Mouse (Mus musculus) spleen, postnatal 10 days (tissue): Measurements from ENCODE around the gene Hbs1l.
A peak's percentile ranks its signal among the peaks of the same experiment; 100 is the strongest.

Experiments used
- DNase-seq, 2 experiments: peaks; one replicate each; pipeline ENCODE4 v3.0.0; 2021 to 2022; ENCODE audit warnings: low spot score in 2 of 2

The Hbs1l gene

GRCm38 (mm10) chr10:21295759-21296621, at the start of gene Hbs1l:
TSS of gene Hbs1l (plus strand) at chr10:21295979.
- DNase-seq: peak; percentile 86 to 95

GRCm38 (mm10) chr10:21248556-21248955, 47.2 kb upstream of the Hbs1l start:
- DNase-seq: no peak

- DNase-seq: peak; percentile 32 to 74
Observed at GRCm38 (mm10) chr10:21251881-21252534, 43.8 kb upstream of the Hbs1l start.

- peak in 1 of 2 experiments; percentile 42 for DNase-seq
Observed at GRCm38 (mm10) chr10:21252800-21253199, 43.0 kb upstream of the Hbs1l start.

GRCm38 (mm10) chr10:21254266-21255140, 41.3 kb upstream of the Hbs1l start:
- DNase-seq: peak in 1 of 2 experiments; percentile 33

GRCm38 (mm10) chr10:21257244-21257643, 38.5 kb upstream of the Hbs1l start:
- no peak for DNase-seq

- no peak for DNase-seq
Observed at GRCm38 (mm10) chr10:21259649-21260048, 36.1 kb upstream of the Hbs1l start.

GRCm38 (mm10) chr10:21265188-21265587, 30.6 kb upstream of the Hbs1l start:
- DNase-seq: peak in 1 of 2 experiments; percentile 19

- no peak for DNase-seq
Observed at GRCm38 (mm10) chr10:21267452-21267851, 28.3 kb upstream of the Hbs1l start.

- DNase-seq: peak; percentile 38 to 67
Observed at GRCm38 (mm10) chr10:21268786-21269410, 26.9 kb upstream of the Hbs1l start.

- DNase-seq: peak in 1 of 2 experiments; percentile 3
Observed at GRCm38 (mm10) chr10:21269920-21270319, 25.9 kb upstream of the Hbs1l start.

- DNase-seq: peak in 1 of 2 experiments; percentile 5
Observed at GRCm38 (mm10) chr10:21270905-21271304, 24.9 kb upstream of the Hbs1l start.

GRCm38 (mm10) chr10:21271310-21271709, 24.5 kb upstream of the Hbs1l start:
- peak in 1 of 2 experiments; percentile 2 for DNase-seq

GRCm38 (mm10) chr10:21271785-21272184, 24.0 kb upstream of the Hbs1l start:
- peak in 1 of 2 experiments; percentile 3 for DNase-seq

- DNase-seq: no peak
Observed at GRCm38 (mm10) chr10:21287243-21288127, 8.3 kb upstream of the Hbs1l start.

GRCm38 (mm10) chr10:21291228-21291627, 4.6 kb upstream of the Hbs1l start:
- DNase-seq: no peak

GRCm38 (mm10) chr10:21294217-21294616, 1.6 kb upstream of the Hbs1l start:
- no peak for DNase-seq

- no peak for DNase-seq
Observed at GRCm38 (mm10) chr10:21295397-21295758, 401 bp upstream of the Hbs1l start.

- DNase-seq: no peak
Observed at GRCm38 (mm10) chr10:21298972-21299371, 3.2 kb downstream of the Hbs1l start.

GRCm38 (mm10) chr10:21301822-21302221, 6.0 kb downstream of the Hbs1l start:
- DNase-seq: no peak
